Mouse (Mus musculus) heart, adult 2 months (tissue): ENCODE measurements around the gene H2-Q1.

Source experiments
- CTCF ChIP-seq: fragments of 200-600 bp; IDR thresholded peaks from 2 replicates; pipeline ENCODE4 v1.8.1; 2022; ENCODE audit warnings: antibody characterized with exemption, mild to moderate bottlenecking, moderate library complexity
- EP300 ChIP-seq: fragments of 200-500 bp; IDR thresholded peaks from 2 replicates; pipeline ENCODE4 v1.6.1; 2011; ENCODE audit warnings: low read depth, low read length, control low read depth; ENCODE audit not compliant: insufficient read depth
- POLR2A ChIP-seq: fragments of 200-500 bp; IDR thresholded peaks from 2 replicates; pipeline ENCODE4 v1.6.1; 2011; ENCODE audit warnings: mild to moderate bottlenecking, low read depth, low read length, control low read depth; ENCODE audit not compliant: insufficient read depth

DNA sequence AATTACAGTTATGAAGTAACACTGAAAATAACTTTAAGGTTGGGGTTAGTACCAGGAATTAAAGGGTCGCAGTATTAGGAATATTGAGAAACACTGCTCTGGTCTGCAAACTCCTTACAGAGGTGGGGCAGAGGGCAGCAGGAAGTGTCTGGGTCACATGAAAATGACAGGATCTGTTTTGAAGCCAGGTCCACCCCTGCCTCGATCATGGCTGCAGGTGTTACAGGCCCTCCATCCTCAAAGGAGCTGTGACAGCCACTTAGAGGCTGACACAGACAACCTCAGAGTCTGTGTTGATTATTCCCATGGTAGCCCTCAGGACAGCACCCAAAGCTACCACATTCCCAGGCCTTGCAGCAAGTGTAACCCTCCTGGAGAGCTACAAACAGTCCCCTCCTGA is 16.9 kb upstream of the H2-Q1 start:
- no peak for TF ChIP-seq POLR2A
- no peak for TF ChIP-seq CTCF
- TF ChIP-seq EP300 = no peak
